Mouse (Mus musculus): ENCODE data around the gene Sgk1. TPM values are rescaled to one million over a fixed set of nuclear protein-coding genes. Genes with fewer than 3 reads are reported as not detected.

Sgk1 gene
- total and polyA plus RNA-seq, 3 experiments: 0.76 to 16.0 (median 4.3) TPM

GRCm38 (mm10) chr10:21868623-21869022 lies 13.4 kb upstream of the Sgk1 start:
- Histone ChIP-seq H3K4me2 (ENCODE audit: insufficient read depth, low read depth, poor library complexity, severe bottlenecking) (no peak overlapping the region), H3K27ac (ENCODE audit: insufficient read depth, low read depth) (no peak overlapping the region), H3K4me1 (ENCODE audit: control insufficient read depth in 1 of 2, insufficient read depth in 2 of 2) (no peaks in the 10 kb centered on the region), H3K79me2 (replicated peaks; ENCODE audit: control insufficient read depth, extremely low read depth, insufficient read depth, poor library complexity, severe bottlenecking) (no peaks in the 10 kb centered on the region), H3K36me3 (replicated peaks in 1 of 2; ENCODE audit: control insufficient read depth in 1 of 2, insufficient read depth in 1 of 2, low read length in 1 of 2) (no peaks in the 10 kb centered on the region), H3K9ac (ENCODE audit: insufficient read depth, low read depth) (no peak overlapping the region), H3K9me3 (replicated peaks; ENCODE audit: low read length) (no peaks in the 10 kb centered on the region), H3K27me3 (replicated peaks) (no peaks in the 10 kb centered on the region), H3K4me3 (replicated peaks in 1 of 3; ENCODE audit: low read depth in 2 of 3, low read length in 2 of 3, poor library complexity in 1 of 3) (no peak overlapping the region)
- no peak for TF ChIP-seq E2F4 (IDR thresholded peaks at IDR 0.05; ENCODE audit: insufficient replicate concordance, low read depth, low read length)
- in situ Hi-C loops (cut with MboI; ENCODE audit: low pct_ligation_motif_present, low pct_unique_long_range_greater_than_20kb, low sequenced_read_pairs): no loop called here
- dilution Hi-C loops (cut with MboI; ENCODE audit: extremely low pct_ligation_motif_present, extremely low pct_unique_long_range_greater_than_20kb, low sequenced_read_pairs): no loop called here
- no peak for DNase-seq (ENCODE audit: extremely low read depth)

GRCm38 (mm10) chr10:21881837-21882183 lies 174 bp upstream of the Sgk1 start:
- H3K4me2 ChIP-seq (ENCODE audit: insufficient read depth, low read depth, poor library complexity, severe bottlenecking): peak overlapping the region; percentile 47

GRCm38 (mm10) chr10:21883587-21883986 lies 1.6 kb downstream of the Sgk1 start:
- dilution Hi-C loops (cut with MboI; ENCODE audit: extremely low pct_ligation_motif_present, extremely low pct_unique_long_range_greater_than_20kb, low sequenced_read_pairs) (no loop called here), in situ Hi-C loops (cut with MboI; ENCODE audit: low pct_ligation_motif_present, low pct_unique_long_range_greater_than_20kb, low sequenced_read_pairs) (no loop called here)
- Histone ChIP-seq H3K79me2 (replicated peaks; ENCODE audit: control insufficient read depth, extremely low read depth, insufficient read depth, poor library complexity, severe bottlenecking) (no peaks in the 10 kb centered on the region), H3K27ac (ENCODE audit: insufficient read depth, low read depth) (no peak overlapping the region), H3K9ac (ENCODE audit: insufficient read depth, low read depth) (no peak overlapping the region), H3K9me3 (replicated peaks; ENCODE audit: low read length) (no peaks in the 10 kb centered on the region), H3K4me3 (replicated peaks in 1 of 3; ENCODE audit: low read depth in 2 of 3, low read length in 2 of 3, poor library complexity in 1 of 3) (no peak overlapping the region), H3K36me3 (replicated peaks in 1 of 2; ENCODE audit: control insufficient read depth in 1 of 2, insufficient read depth in 1 of 2, low read length in 1 of 2) (no peaks in the 10 kb centered on the region), H3K4me2 (ENCODE audit: insufficient read depth, low read depth, poor library complexity, severe bottlenecking) (no peak overlapping the region), H3K27me3 (replicated peaks) (no peaks in the 10 kb centered on the region), H3K4me1 (ENCODE audit: control insufficient read depth in 1 of 2, insufficient read depth in 2 of 2) (no peaks in the 10 kb centered on the region)
- no peak for TF ChIP-seq PAX5 (IDR thresholded peaks at IDR 0.05; ENCODE audit: low read length)
- no peak for TF ChIP-seq ZKSCAN1 (IDR thresholded peaks at IDR 0.05; ENCODE audit: borderline replicate concordance, low read depth, low read length)
- TF ChIP-seq RAD21 (IDR thresholded peaks at IDR 0.05; ENCODE audit: low read depth, low read length): no peak
- no peak for TF ChIP-seq HCFC1 (IDR thresholded peaks at IDR 0.05; ENCODE audit: low read depth, low read length)
- TF ChIP-seq ZC3H11A (IDR thresholded peaks at IDR 0.05; ENCODE audit: low read depth, low read length): no peak
- no peak for TF ChIP-seq USF1 (IDR thresholded peaks at IDR 0.05; ENCODE audit: low read depth, low read length)
- no peak for TF ChIP-seq KAT2A (IDR thresholded peaks at IDR 0.05; ENCODE audit: insufficient replicate concordance, low read length)
- no peak for DNase-seq (ENCODE audit: extremely low read depth)

More at GRCm38 (mm10) chr10:21881837-21882183, 174 bp upstream of the Sgk1 start:
- Histone ChIP-seq H3K79me2 (replicated peaks; ENCODE audit: control insufficient read depth, extremely low read depth, insufficient read depth, poor library complexity, severe bottlenecking) (no peaks in the 10 kb centered on the region), H3K4me3 (replicated peaks in 1 of 3; ENCODE audit: low read depth in 2 of 3, low read length in 2 of 3, poor library complexity in 1 of 3) (no peak overlapping the region), H3K9ac (ENCODE audit: insufficient read depth, low read depth) (no peak overlapping the region), H3K4me1 (ENCODE audit: control insufficient read depth in 1 of 2, insufficient read depth in 2 of 2) (no peaks in the 10 kb centered on the region), H3K27ac (ENCODE audit: insufficient read depth, low read depth) (no peak overlapping the region), H3K9me3 (replicated peaks; ENCODE audit: low read length) (no peaks in the 10 kb centered on the region), H3K36me3 (replicated peaks in 1 of 2; ENCODE audit: control insufficient read depth in 1 of 2, insufficient read depth in 1 of 2, low read length in 1 of 2) (no peaks in the 10 kb centered on the region), H3K27me3 (replicated peaks) (no peaks in the 10 kb centered on the region)
- dilution Hi-C loops (cut with MboI; ENCODE audit: extremely low pct_ligation_motif_present, extremely low pct_unique_long_range_greater_than_20kb, low sequenced_read_pairs) (no loop called here), in situ Hi-C loops (cut with MboI; ENCODE audit: low pct_ligation_motif_present, low pct_unique_long_range_greater_than_20kb, low sequenced_read_pairs) (no loop called here)
- TF ChIP-seq PAX5 (IDR thresholded peaks at IDR 0.05; ENCODE audit: low read length): no peak
- no peak for TF ChIP-seq JUN (IDR thresholded peaks at IDR 0.05; ENCODE audit: insufficient read depth, low read depth, low read length)
- no peak for TF ChIP-seq MYC (IDR thresholded peaks at IDR 0.05; ENCODE audit: low read depth, low read length)
- no peak for TF ChIP-seq ELF1 (IDR thresholded peaks at IDR 0.05; ENCODE audit: low read depth, low read length)
- no peak for TF ChIP-seq MAZ (IDR thresholded peaks at IDR 0.05; ENCODE audit: low read depth, low read length)
- no peak for TF ChIP-seq MAX (IDR thresholded peaks at IDR 0.05; ENCODE audit: low read length)
- no peak for TF ChIP-seq JUND (conservative IDR thresholded peaks at IDR 0.05; ENCODE audit: low read depth, low read length)
- TF ChIP-seq RCOR1 (conservative IDR thresholded peaks at IDR 0.05; ENCODE audit: low read depth, low read length): no peak
- no peak for TF ChIP-seq E2F4 (IDR thresholded peaks at IDR 0.05; ENCODE audit: insufficient replicate concordance, low read depth, low read length)
- no peak for TF ChIP-seq RAD21 (IDR thresholded peaks at IDR 0.05; ENCODE audit: low read depth, low read length)
- TF ChIP-seq SMC3 (IDR thresholded peaks at IDR 0.05; ENCODE audit: low read depth, low read length): no peak
- TF ChIP-seq POLR2AphosphoS2 (IDR thresholded peaks at IDR 0.05; ENCODE audit: low read depth, low read length): no peak
- no peak for TF ChIP-seq USF2 (conservative IDR thresholded peaks at IDR 0.05; ENCODE audit: low read depth, low read length)
- no peak for TF ChIP-seq MEF2A (IDR thresholded peaks at IDR 0.05; ENCODE audit: borderline replicate concordance, low read depth, low read length)
- TF ChIP-seq GABPA (IDR thresholded peaks at IDR 0.05; ENCODE audit: insufficient replicate concordance, low read depth, low read length): no peak
- no peak for TF ChIP-seq IRF4 (IDR thresholded peaks at IDR 0.05; ENCODE audit: low read depth, low read length)
- TF ChIP-seq ZKSCAN1 (IDR thresholded peaks at IDR 0.05; ENCODE audit: borderline replicate concordance, low read depth, low read length): no peak
- no peak for DNase-seq (ENCODE audit: extremely low read depth)

All from CH12.LX (cell line).